Mouse (Mus musculus) hindbrain, embryonic 15.5 days (tissue): ENCODE data around the gene Il9. TPM values are rescaled to one million over a fixed set of nuclear protein-coding genes. Genes with fewer than 3 reads are reported as not detected.

Experiments used
- ATAC-seq: fragments of 200-750 bp; cut with Nextera tagmentation; 2 replicates; pipeline ENCODE4 v1.8.0; 2017; ENCODE audit warnings: low read depth, moderate number of reproducible peaks, moderate TSS enrichment; ENCODE audit not compliant: low FRiP score
- H3K27ac ChIP-seq: fragments of 300-500 bp; sonication (generic); replicated peaks from 2 replicates; pipeline ENCODE4 v1.5.1; 2015; ENCODE audit warnings: mild to moderate bottlenecking, inconsistent platforms
- H3K27me3 ChIP-seq: fragments of 300-500 bp; sonication (generic); 2 replicates; pipeline ENCODE4 v1.6.1; 2015; ENCODE audit warnings: control low read depth, inconsistent platforms
- H3K36me3 ChIP-seq: fragments of 300-500 bp; sonication (generic); 2 replicates; pipeline ENCODE4 v1.6.1; 2015; ENCODE audit warnings: control low read depth, inconsistent platforms
- H3K4me1 ChIP-seq: fragments of 300-500 bp; sonication (generic); replicated peaks from 2 replicates; pipeline ENCODE4 v1.6.1; 2015; ENCODE audit warnings: control low read depth, inconsistent platforms
- H3K4me2 ChIP-seq: fragments of 300-500 bp; sonication (generic); 2 replicates; pipeline ENCODE4 v1.6.1; 2015; ENCODE audit warnings: moderate library complexity, mild to moderate bottlenecking, inconsistent platforms
- H3K4me3 ChIP-seq: fragments of 300-500 bp; sonication (generic); 2 replicates; pipeline ENCODE4 v1.5.1; 2015; ENCODE audit warnings: mild to moderate bottlenecking, inconsistent platforms
- H3K9ac ChIP-seq: fragments of 300-500 bp; sonication (generic); 2 replicates; pipeline ENCODE4 v1.6.1; 2015; ENCODE audit warnings: inconsistent platforms
- H3K9me3 ChIP-seq: fragments of 300-500 bp; sonication (generic); 2 replicates; pipeline ENCODE4 v1.6.1; 2016; ENCODE audit warnings: control low read depth, inconsistent platforms
- WGBS: fragments of 180-500 bp; shearing (Covaris S2); methylation state at CpG from one replicate; pipeline ENCODE4 v1.1.7; 2015; 5-methylcytosine and 5-hydroxymethylcytosine counted together
- polyA plus RNA-seq: library from polyadenylated mRNA; unstranded; fragments of >200 nt; fragmentation: Nextera tagmentation; extraction: Ambion mirVana; gene quantifications from 2 replicates; pipeline ENCODE4 v1.2.1, GENCODE M21; 2015

Gene Il9
- polyA plus RNA-seq, 1 experiment from 2014 or later: not detected

DNA sequence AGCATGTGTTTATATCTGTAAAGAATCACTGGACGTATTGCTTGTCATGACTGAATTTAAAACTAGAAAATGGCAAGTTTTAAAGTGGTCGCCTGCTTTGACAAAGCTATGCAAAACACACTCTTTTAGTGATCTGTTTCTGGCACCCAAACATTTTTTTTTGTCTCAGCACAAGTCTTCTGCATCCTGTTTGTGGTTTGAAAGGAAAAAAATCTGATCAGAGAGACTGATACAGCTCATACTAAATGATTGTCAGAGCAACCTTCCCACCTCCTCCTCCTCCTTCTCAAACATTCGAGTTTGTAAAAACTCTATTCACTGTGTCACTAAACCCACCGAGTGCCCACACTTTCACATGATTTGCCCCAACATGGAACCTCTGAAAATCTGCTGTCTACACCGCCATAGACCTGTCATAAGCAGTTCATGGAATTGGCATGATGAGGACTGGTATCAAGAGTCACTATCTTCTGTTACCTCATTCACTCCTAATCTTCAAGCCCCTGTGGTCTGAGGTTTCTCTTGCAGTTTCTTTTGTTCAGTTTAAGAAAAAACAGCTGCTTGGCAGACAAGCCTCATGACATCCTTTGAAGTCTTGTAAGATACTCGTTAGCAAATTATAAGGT, 24.9 kb upstream of the Il9 start:
- Histone ChIP-seq H3K27ac (no peak overlapping the region), H3K9me3 (no peaks in the 10 kb centered on the region), H3K4me2 (no peak overlapping the region), H3K9ac (no peak overlapping the region), H3K27me3 (no peaks in the 10 kb centered on the region), H3K4me1 (no peaks in the 10 kb centered on the region), H3K4me3 (no peak overlapping the region), H3K36me3 (no peaks in the 10 kb centered on the region)
- no peak for ATAC-seq
- 81% methylated on average over 6 of the region's 6 CpGs for WGBS

DNA sequence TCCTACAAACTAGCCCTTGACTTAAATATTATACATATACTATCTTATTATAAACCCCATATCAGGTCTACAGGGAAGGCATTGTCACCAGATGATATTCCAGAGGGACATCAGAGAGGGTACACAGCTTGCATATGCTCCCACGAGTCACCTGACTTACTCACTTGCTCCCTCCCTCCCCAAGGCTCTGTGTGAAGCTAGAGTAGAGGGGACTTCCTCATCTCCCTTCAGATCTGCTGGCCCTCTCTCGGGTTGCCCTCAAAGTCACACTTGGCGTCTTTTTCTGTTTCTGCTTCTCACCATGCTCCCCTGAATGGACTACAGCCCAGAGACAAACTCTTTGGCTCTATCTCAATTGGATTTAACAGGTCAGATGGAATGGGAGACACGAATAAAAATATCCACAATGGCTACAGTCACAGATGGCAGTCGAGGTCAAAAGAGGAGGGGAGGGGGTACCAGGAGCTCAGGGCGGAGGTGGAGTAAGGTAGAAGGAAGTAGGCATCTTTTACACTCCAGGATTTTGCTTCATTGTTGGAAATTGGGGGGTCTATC, 19.9 kb upstream of the Il9 start:
- Histone ChIP-seq H3K4me2 (no peak overlapping the region), H3K4me1 (no peaks in the 10 kb centered on the region), H3K27me3 (no peaks in the 10 kb centered on the region), H3K27ac (no peak overlapping the region), H3K9me3 (no peaks in the 10 kb centered on the region), H3K4me3 (no peak overlapping the region), H3K36me3 (no peaks in the 10 kb centered on the region), H3K9ac (no peak overlapping the region)
- WGBS: 77% methylated on average over 6 of the region's 6 CpGs
- no peak for ATAC-seq

DNA sequence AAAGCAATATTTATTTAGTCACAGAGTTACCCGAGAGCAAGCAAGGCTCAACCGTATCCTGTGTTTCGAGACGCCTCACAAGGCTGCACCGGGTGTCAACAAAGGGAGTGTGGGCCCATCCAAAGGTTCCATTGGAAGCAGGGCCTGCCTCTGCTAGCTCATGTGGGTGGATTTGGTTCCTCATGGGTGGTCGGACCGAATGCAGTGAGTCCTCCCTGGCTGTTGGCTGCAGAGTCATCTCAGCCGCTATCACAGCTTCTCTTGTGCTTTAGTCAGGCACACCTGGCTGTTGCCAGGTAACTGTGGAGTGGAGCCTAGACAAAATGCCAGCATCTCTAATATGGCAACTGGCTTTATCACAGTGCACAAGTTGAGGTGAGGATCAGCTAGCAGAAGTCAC, 18.6 kb upstream of the Il9 start:
- H3K4me3 ChIP-seq: no peak overlapping the region
- no peak overlapping the region for H3K9ac ChIP-seq
- no peak overlapping the region for H3K4me2 ChIP-seq
- no peaks in the 10 kb centered on the region for H3K36me3 ChIP-seq
- no peaks in the 10 kb centered on the region for H3K27me3 ChIP-seq
- WGBS: 89% methylated on average over 8 of the region's 8 CpGs
- no peak overlapping the region for H3K27ac ChIP-seq
- H3K9me3 ChIP-seq: no peaks in the 10 kb centered on the region
- ATAC-seq: no peak
- no peaks in the 10 kb centered on the region for H3K4me1 ChIP-seq

DNA sequence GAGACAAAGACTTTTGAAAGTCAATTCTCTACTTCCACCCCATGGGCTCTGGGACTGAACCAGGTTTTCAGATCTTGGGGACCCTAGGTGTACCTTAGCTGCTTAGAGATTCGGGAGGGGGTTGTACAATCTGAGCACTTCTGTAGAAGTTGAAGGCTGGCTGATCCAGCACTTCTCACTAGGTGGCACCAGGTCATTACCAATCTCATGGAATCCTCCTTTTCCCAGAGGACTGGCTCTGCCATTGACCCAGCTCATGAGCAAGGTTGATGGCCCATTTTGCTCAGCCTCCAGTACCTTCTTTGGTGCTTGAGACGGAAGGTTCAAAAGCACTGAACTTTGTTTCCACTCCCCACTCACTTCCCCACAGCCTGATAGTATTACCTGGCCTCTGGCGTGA, 18.1 kb upstream of the Il9 start:
- H3K27ac ChIP-seq: no peak overlapping the region
- H3K4me2 ChIP-seq: no peak overlapping the region
- H3K4me3 ChIP-seq: no peak overlapping the region
- ATAC-seq: no peak
- H3K4me1 ChIP-seq: no peaks in the 10 kb centered on the region
- H3K9ac ChIP-seq: no peak overlapping the region
- no peaks in the 10 kb centered on the region for H3K36me3 ChIP-seq
- H3K9me3 ChIP-seq: no peaks in the 10 kb centered on the region
- H3K27me3 ChIP-seq: no peaks in the 10 kb centered on the region
- 84% methylated on average over 3 of the region's 3 CpGs for WGBS

DNA sequence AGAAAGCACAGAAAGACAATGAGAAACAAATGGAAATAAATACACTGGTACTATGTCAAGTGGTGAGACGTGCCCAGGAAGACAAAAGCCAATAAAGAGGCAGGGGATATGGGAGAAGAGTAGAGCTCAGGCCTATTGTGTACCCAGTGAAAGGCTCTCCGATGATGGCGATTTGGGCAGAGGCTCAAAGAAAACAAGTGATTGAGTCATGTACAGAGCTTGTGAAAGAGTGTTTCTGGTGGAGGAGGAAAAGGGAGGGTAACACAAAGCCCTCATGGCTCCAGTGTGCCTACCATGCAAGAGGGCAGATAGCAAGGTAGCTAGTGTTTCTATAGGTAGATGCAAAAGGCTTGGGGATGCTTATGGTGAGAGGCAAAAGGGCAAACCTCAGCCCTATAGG, 12.4 kb upstream of the Il9 start:
- Histone ChIP-seq H3K4me2 (no peak overlapping the region), H3K9me3 (no peaks in the 10 kb centered on the region; the same call in 1 of the 2 replicates), H3K36me3 (no peaks in the 10 kb centered on the region), H3K27ac (no peak overlapping the region), H3K4me1 (no peaks in the 10 kb centered on the region), H3K4me3 (no peak overlapping the region), H3K9ac (no peak overlapping the region), H3K27me3 (no peaks in the 10 kb centered on the region)
- WGBS: 34% methylated on average over 3 of the region's 3 CpGs
- ATAC-seq: no peak

DNA sequence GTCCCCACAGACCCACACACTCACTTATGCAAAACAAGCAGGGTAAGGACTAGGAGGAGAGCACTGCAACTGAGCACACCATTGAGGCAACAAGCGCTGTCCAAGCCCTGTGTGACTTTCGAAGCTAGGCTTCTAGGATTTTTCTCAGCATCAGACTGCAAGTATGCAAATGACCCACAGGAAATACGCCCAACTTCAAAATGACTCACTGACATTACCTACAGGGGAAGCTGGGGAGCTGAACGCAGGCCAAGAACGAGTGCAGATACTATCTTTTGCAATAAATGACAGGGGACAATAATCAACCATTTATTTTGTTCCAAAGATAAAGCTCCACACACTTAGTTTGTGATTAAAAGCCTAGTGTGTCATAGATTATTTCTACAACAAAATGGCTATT, 6.0 kb upstream of the Il9 start:
- ATAC-seq: no peak
- Histone ChIP-seq H3K4me3 (no peak overlapping the region), H3K9me3 (no peaks in the 10 kb centered on the region; the same call in 1 of the 2 replicates), H3K9ac (no peak overlapping the region), H3K4me1 (no peaks in the 10 kb centered on the region), H3K36me3 (no peaks in the 10 kb centered on the region), H3K27ac (no peak overlapping the region), H3K27me3 (no peaks in the 10 kb centered on the region), H3K4me2 (no peak overlapping the region)
- WGBS: 75% methylated on average over 5 of the region's 5 CpGs

DNA sequence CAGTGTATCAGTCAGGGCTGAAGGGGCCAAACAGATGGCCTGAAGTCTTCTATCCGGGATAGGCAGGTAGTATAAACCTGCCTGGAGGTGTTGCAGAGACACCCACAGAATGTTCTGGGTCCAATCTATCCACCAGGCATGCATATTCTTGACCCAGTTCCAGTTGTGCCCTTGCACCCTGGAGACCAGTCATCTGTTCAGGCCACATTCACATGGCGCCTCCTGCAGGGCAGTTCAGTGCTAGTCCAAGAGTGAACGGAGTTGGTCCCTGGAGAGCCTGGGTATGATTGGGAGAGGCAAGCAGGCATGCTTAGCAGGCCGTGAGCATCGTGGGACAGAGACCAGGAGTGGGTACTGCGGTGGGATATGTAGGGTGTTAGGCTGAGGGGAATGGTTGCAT, 4.0 kb downstream of the Il9 start:
- Histone ChIP-seq H3K9me3 (no peaks in the 10 kb centered on the region), H3K4me1 (0 out of 2 replicates have a peak, but pooled peaks cover 2% of the 10 kb centered on the region), H3K27me3 (no peaks in the 10 kb centered on the region), H3K4me2 (no peak overlapping the region), H3K36me3 (no peaks in the 10 kb centered on the region), H3K4me3 (no peak overlapping the region), H3K27ac (no peak overlapping the region), H3K9ac (no peak overlapping the region)
- WGBS: 81% methylated on average over 6 of the region's 6 CpGs
- no peak for ATAC-seq

DNA sequence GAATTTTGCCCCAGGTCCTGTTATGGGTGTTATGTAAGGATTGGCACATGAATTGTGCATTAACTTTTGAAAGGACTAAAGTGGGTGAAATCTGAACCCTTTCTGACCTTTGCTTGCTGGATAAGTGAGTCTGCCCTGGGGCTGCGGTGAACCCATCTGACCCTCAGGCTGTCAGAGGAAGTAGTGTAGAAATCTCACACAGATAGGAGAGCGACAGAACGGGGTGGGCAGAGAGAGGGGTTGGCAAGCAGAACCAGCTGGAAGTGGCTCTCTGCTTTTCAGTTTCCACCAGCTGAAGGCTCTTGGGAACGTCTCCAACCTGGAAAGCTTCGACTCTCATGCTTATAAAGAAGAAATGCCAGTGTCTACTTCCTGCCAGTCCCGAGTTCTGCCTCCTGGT, 4.8 kb downstream of the Il9 start:
- Histone ChIP-seq H3K36me3 (no peaks in the 10 kb centered on the region), H3K4me1 (0 out of 2 replicates have a peak, but pooled peaks cover 2% of the 10 kb centered on the region), H3K9ac (no peak overlapping the region), H3K4me2 (no peak overlapping the region), H3K27ac (no peak overlapping the region), H3K27me3 (no peaks in the 10 kb centered on the region), H3K4me3 (no peak overlapping the region), H3K9me3 (no peaks in the 10 kb centered on the region)
- 59% methylated on average over 6 of the region's 6 CpGs for WGBS
- ATAC-seq: no peak

DNA sequence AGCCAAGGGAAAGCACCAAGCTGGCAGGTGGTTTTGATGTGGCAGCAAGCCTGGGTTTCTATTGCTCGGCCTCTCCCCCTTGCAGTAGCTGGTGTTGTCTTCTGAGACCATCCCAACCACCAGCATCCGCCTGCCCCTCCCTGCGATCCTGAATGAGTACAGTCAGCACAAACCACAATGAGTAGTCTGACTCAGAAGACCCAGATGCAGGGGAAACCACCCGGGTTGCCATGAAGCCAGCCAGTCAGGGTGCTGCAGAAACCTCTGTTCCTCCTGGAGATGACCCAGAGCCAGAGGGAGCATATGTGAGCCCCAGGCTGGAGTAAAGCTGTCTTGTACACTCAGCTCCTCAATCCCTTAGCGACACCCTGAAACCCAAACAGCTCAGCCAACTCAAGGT, 5.3 kb downstream of the Il9 start:
- no peaks in the 10 kb centered on the region for H3K27me3 ChIP-seq
- H3K4me1 ChIP-seq: 0 out of 2 replicates have a peak, but pooled peaks cover 2% of the 10 kb centered on the region
- 75% methylated on average over 5 of the region's 5 CpGs for WGBS

DNA sequence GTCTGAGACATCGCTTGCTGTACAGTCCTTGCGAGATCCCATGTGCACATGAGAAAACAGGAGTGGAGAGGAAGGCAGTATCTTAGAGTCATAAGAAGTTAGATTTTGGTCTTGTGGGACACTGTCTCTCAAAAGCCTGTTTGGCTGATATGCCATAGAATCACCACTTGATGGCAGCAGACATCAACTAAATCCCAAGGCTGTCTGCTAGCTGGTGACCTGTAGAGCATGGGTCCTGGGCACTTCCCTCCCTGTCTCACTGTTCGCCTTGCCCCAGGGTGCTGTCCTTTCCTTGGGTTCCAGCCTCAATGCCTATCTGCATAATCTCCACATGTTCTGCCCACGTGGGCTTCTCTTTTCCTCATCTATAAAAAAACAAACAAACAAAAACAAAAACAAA, 6.7 kb downstream of the Il9 start:
- WGBS: 31% methylated on average over 4 of the region's 4 CpGs

More for the DNA sequence above, 5.3 kb downstream of the Il9 start:
- no peak overlapping the region for H3K27ac ChIP-seq
- ATAC-seq: no peak
- no peak overlapping the region for H3K4me3 ChIP-seq
- no peaks in the 10 kb centered on the region for H3K36me3 ChIP-seq
- H3K9me3 ChIP-seq: no peaks in the 10 kb centered on the region
- no peak overlapping the region for H3K9ac ChIP-seq
- H3K4me2 ChIP-seq: no peak overlapping the region

DNA sequence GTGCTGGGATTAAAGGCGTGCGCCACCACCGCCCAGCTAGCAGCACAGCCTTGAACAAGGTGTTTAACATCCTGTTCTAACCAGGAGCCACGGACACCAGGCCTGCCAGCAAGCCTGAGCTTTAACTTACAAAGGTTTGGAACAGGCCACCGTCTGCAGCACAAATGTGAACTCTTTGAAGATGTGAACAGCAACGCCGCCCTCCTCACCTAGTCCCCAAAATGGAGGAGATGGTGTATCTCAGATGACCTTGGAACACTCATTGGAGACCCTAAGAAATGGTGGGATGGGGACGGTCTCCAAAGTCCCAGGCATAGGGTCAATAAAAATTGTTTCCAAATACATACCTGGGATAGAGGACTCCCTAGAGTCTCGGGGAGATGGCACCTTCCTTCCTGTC, 9.4 kb downstream of the Il9 start:
- H3K9me3 ChIP-seq: no peaks in the 10 kb centered on the region
- peaks cover 9% of the 10 kb centered on the region for H3K4me1 ChIP-seq
- no peak overlapping the region for H3K9ac ChIP-seq
- H3K27ac ChIP-seq: no peak overlapping the region
- no peaks in the 10 kb centered on the region for H3K27me3 ChIP-seq
- no peak overlapping the region for H3K4me3 ChIP-seq
- 96% methylated on average over 9 of the region's 9 CpGs for WGBS
- no peak for ATAC-seq
- H3K4me2 ChIP-seq: no peak overlapping the region
- H3K36me3 ChIP-seq: no peaks in the 10 kb centered on the region

More for the DNA sequence above, 6.7 kb downstream of the Il9 start:
- Histone ChIP-seq H3K36me3 (no peaks in the 10 kb centered on the region), H3K4me2 (no peak overlapping the region; the same call in 1 of the 2 replicates), H3K27ac (no peak overlapping the region), H3K27me3 (no peaks in the 10 kb centered on the region), H3K9me3 (no peaks in the 10 kb centered on the region), H3K4me3 (no peak overlapping the region), H3K4me1 (peaks cover 9% of the 10 kb centered on the region), H3K9ac (no peak overlapping the region)
- ATAC-seq: peak; percentile 65

DNA sequence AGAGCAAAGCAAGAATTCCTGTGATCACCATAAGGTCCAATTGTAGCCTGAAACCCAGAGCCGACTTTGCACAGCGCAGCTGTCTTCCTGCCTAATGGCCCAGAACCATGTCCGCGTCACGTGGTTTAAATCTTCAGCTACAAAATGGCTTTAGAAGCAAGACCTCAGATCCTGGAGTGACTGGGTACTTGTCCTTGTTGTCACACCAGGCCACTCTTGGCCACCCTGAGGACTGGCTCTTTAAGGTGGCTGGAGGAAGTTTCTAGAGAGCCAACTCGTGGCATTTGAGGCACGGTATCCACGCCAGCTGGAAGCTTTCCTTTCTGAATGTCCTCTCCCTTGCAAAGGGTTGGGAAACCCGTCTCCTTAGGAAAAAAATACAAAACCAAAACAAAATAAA, 10.1 kb downstream of the Il9 start:
- Histone ChIP-seq H3K9ac (no peak overlapping the region), H3K36me3 (no peaks in the 10 kb centered on the region), H3K27me3 (no peaks in the 10 kb centered on the region), H3K4me3 (no peak overlapping the region), H3K4me2 (no peak overlapping the region), H3K4me1 (peaks cover 7% of the 10 kb centered on the region), H3K9me3 (no peaks in the 10 kb centered on the region), H3K27ac (no peak overlapping the region)
- ATAC-seq: no peak
- WGBS: 66% methylated on average over 9 of the region's 9 CpGs

DNA sequence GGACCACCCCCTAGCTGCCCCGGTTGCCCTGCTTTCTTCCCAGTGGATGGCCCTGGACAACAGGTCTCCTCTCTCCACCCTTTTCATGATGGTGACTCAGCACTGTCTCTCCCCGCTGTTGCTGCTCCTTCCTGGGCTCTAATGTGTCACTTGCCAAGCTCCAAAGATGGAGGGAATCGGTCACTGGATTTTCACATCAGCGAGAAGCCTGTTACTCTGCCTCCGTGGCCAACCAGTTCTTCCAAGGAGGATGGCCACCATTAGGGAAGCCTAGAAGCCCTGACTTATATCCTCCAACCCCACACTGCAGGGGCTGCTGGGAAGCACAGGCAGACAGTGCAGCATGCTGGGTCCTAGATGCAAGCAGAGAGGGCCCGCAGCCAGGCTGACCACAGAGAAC, 10.8 kb downstream of the Il9 start:
- no peak overlapping the region for H3K4me3 ChIP-seq
- no peaks in the 10 kb centered on the region for H3K36me3 ChIP-seq
- no peak overlapping the region; the same call in 1 of the 2 replicates for H3K27ac ChIP-seq
- no peak for ATAC-seq
- WGBS: 90% methylated on average over 6 of the region's 6 CpGs
- no peak overlapping the region for H3K4me2 ChIP-seq
- no peaks in the 10 kb centered on the region for H3K27me3 ChIP-seq
- H3K4me1 ChIP-seq: peaks cover 7% of the 10 kb centered on the region
- no peaks in the 10 kb centered on the region for H3K9me3 ChIP-seq
- H3K9ac ChIP-seq: no peak overlapping the region
